Comparison of ENCODE assay signal across 26 mouse cellular contexts in genomic region chr8:11825756-11826155, GRCm38 (mm10). TPM values are rescaled to one million over a fixed set of nuclear protein-coding genes. Genes with fewer than 3 reads are reported as not detected.
DNase-seq lines count a peak whose midpoint lies in the region; ATAC-seq lines count a peak whose summit lies in the region.
"Had no signal": no experiment of that assay in that cellular context is flagged by ENCODE, and none has a peak within 500 bp of the region (broad histone marks: within the 10 kb centered on the region; RNA-seq: fewer than 3 reads in every experiment).

No protein-coding gene starts in this region.

- 75% methylated on average over 3 of the region's 3 CpGs for WGBS in liver, embryonic 12.5 days (ENCODE audit: insufficient replicate concordance)

- H3K36me3 ChIP-seq in liver, embryonic 12.5 days = peaks cover 89% of the 10 kb centered on the region

- no peak overlapping the region for H3K4me3 ChIP-seq in liver, embryonic 12.5 days
- H3K4me3 ChIP-seq: embryonic facial prominence, embryonic 13.5 days; forebrain, embryonic 12.5 days; heart, embryonic 15.5 days; hindbrain, embryonic 13.5 days had no signal

- H3K27me3 ChIP-seq in liver, embryonic 12.5 days (replicated peaks) = no peaks in the 10 kb centered on the region
- H3K27me3 ChIP-seq: embryonic facial prominence, embryonic 13.5 days; forebrain, embryonic 12.5 days; heart, embryonic 15.5 days; hindbrain, embryonic 13.5 days had no signal

- no peaks in the 10 kb centered on the region for H3K9me3 ChIP-seq in liver, embryonic 12.5 days (replicated peaks)
- H3K9me3 ChIP-seq: embryonic facial prominence, embryonic 13.5 days; forebrain, embryonic 12.5 days; G1E; heart, embryonic 15.5 days; hindbrain, embryonic 13.5 days had no signal

- no peaks in the 10 kb centered on the region for H3K4me1 ChIP-seq in liver, embryonic 12.5 days
- H3K4me1 ChIP-seq: embryonic facial prominence, embryonic 13.5 days had no signal

- DNase-seq in adrenal gland, postnatal 10 days = peak; percentile 52
- DNase-seq in adrenal gland, adult 8-10 months = no peak
- DNase-seq in kidney, adult 9 months = peak; percentile 14
- no peak for DNase-seq in kidney, postnatal 10 days
- DNase-seq in testis, postnatal 10 days (ENCODE audit: low spot score) = peak; percentile 67
- DNase-seq in heart, adult 9 months (ENCODE audit: low spot score in 2 of 2) = no peak
- DNase-seq: adrenal gland, postnatal 14 days; B cell, adult 2 months; cerebellum, adult 11-12 months; cerebellum, adult 9-11 months; cerebellum, postnatal 36 days; gastrocnemius, postnatal 10 days; heart, adult 18-20 months; heart, postnatal 14 days had no signal

- no peak overlapping the region for H3K4me2 ChIP-seq in liver, embryonic 12.5 days
- H3K4me2 ChIP-seq: embryonic facial prominence, embryonic 13.5 days; forebrain, embryonic 12.5 days; heart, embryonic 11.5 days; heart, embryonic 15.5 days; hindbrain, embryonic 13.5 days had no signal

- H3K9ac ChIP-seq in liver, embryonic 12.5 days = no peak overlapping the region
- H3K9ac ChIP-seq: embryonic facial prominence, embryonic 13.5 days; forebrain, embryonic 12.5 days; heart, embryonic 15.5 days; hindbrain, embryonic 13.5 days had no signal

- ATAC-seq in liver, embryonic 12.5 days = 0 out of 2 replicates have a peak, but pooled peaks have one; percentile 47
- ATAC-seq: CD4-positive, CD25-positive, alpha-beta regulatory T cell, adult 4 months; forebrain, embryonic 16.5 days had no signal

- no peak overlapping the region for H3K27ac ChIP-seq in liver, embryonic 12.5 days
- H3K27ac ChIP-seq: embryonic facial prominence, embryonic 13.5 days; forebrain, embryonic 12.5 days; heart, embryonic 15.5 days; hindbrain, embryonic 13.5 days had no signal

RNA-seq across cellular contexts. Expression of gene Tex29, which starts 14.5 kb away (rescaled TPM):
- not detected for total RNA-seq in adrenal gland, postnatal 10 days (2021)
- total RNA-seq in adrenal gland, adult 8-10 months (2022) = 1 to 10 TPM in 1 of 4 experiments, not detected in 3; 2.1 TPM
- not detected in 2 replicates for polyA plus RNA-seq in liver, embryonic 12.5 days (2016; fragmentation: Nextera tagmentation; extraction: Ambion mirVana)
- total RNA-seq: adrenal gland, postnatal 14 days; G1E; gastrocnemius, postnatal 10 days; gastrocnemius, postnatal 4 days; heart, adult 18-20 months; heart, postnatal 14 days; hematopoietic stem cell, adult 5-6 weeks had no signal
- polyA plus RNA-seq: CD4-positive, CD25-positive, alpha-beta regulatory T cell, adult 4 months; embryonic facial prominence, embryonic 13.5 days; forebrain, embryonic 12.5 days; frontal cortex, adult 2 months; heart, embryonic 11.5 days had no signal

Comparison
In these comparisons a context has a peak if more than half of its experiments do, and no peak if none do; other contexts are left out.
1. DNase-seq: peak in adrenal gland, postnatal 10 days (single experiment), kidney, adult 9 months (single experiment) and testis, postnatal 10 days (single experiment); none in adrenal gland, adult 8-10 months (single experiment), kidney, postnatal 10 days (single experiment) and heart, adult 9 months (0 of 2).